Mouse (Mus musculus) limb, embryonic 11.5 days (tissue): ENCODE results near the gene Col5a1. TPM values are rescaled to one million over a fixed set of nuclear protein-coding genes. Genes with fewer than 3 reads are reported as not detected.

Experiments
- ATAC-seq: fragments of 200-750 bp; cut with Nextera tagmentation; 2 replicates; pipeline ENCODE4 v1.8.0; 2017; ENCODE audit warnings: low read depth; ENCODE audit not compliant: insufficient number of reproducible peaks, low FRiP score, low TSS enrichment
- DNase-seq: peaks from one replicate; pipeline ENCODE4 v3.0.0-alpha.2; 2015; ENCODE audit warnings: low spot score
- H3K27ac ChIP-seq: fragments of 300-500 bp; sonication (generic); replicated peaks from 2 replicates; pipeline ENCODE4 v1.5.1; 2014; ENCODE audit warnings: low read depth, mild to moderate bottlenecking, low read length
- H3K27me3 ChIP-seq: fragments of 300-500 bp; sonication (generic); 2 replicates; pipeline ENCODE4 v1.6.1; 2014; ENCODE audit warnings: mild to moderate bottlenecking, low read length, mixed read lengths; ENCODE audit not compliant: control insufficient read depth, insufficient read depth
- H3K36me3 ChIP-seq: fragments of 300-500 bp; sonication (generic); 2 replicates; pipeline ENCODE4 v1.6.1; 2014; ENCODE audit warnings: mild to moderate bottlenecking, low read length, moderate library complexity, mixed read lengths; ENCODE audit not compliant: control insufficient read depth, insufficient read depth
- H3K4me1 ChIP-seq: fragments of 300-500 bp; sonication (generic); 2 replicates; pipeline ENCODE4 v1.6.1; 2014; ENCODE audit warnings: low read length, mixed read lengths; ENCODE audit not compliant: control insufficient read depth, insufficient read depth
- H3K4me2 ChIP-seq: fragments of 300-500 bp; sonication (generic); 2 replicates; pipeline ENCODE4 v1.6.1; 2014; ENCODE audit warnings: low read depth, mild to moderate bottlenecking, moderate library complexity; ENCODE audit not compliant: severe bottlenecking
- H3K4me3 ChIP-seq: fragments of 300-500 bp; sonication (generic); 2 replicates; pipeline ENCODE4 v1.5.1; 2014; ENCODE audit warnings: low read depth, low read length
- H3K9ac ChIP-seq: fragments of 300-500 bp; sonication (generic); 2 replicates; pipeline ENCODE4 v1.6.1; 2014; ENCODE audit warnings: mild to moderate bottlenecking, low read length
- H3K9me3 ChIP-seq: fragments of 300-500 bp; sonication (generic); 2 replicates; pipeline ENCODE4 v1.6.1; 2016; ENCODE audit warnings: low read length; ENCODE audit not compliant: control insufficient read depth
- WGBS: fragments of 180-500 bp; shearing (Covaris S2); extraction: QIAGEN DNeasy Blood & Tissue Kit; methylation state at CpG from one replicate; pipeline ENCODE4 v1.1.7; 2014; 5-methylcytosine and 5-hydroxymethylcytosine counted together
- polyA plus RNA-seq: library from polyadenylated mRNA; unstranded; fragments of >200 nt; fragmentation: Nextera tagmentation; extraction: Ambion mirVana; gene quantifications from 2 replicates; pipeline ENCODE4 v1.2.1, GENCODE M21; 2014

Gene Col5a1
- polyA plus RNA-seq, 1 experiment from 2014 or later: 28.5 TPM

DNA sequence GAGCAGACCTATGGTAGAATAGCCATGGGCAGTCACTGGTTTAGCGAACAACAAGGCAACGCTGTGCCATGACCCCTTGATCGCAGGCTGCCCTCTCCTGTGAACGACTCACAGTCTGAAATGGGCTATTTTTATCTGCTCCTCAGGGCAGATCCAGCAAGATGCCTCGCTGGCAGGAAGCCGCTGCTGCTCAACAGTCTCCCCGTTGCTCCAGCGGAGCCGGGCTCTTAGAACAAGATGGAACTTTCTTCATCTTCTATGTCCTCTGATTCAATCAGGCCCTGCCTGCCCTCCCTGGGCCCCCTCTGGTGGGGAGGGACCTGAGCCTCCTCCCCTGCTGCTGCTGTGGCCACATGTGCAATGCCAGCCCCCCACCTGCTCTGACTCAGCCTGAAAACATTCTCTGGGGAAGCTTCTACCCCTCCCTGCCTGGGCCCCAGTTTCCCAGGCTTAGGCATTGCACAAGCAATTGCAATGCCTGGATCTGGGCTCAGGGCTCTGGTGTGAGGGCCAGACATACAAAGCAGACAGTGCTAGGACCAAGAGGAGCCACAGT, 27.8 kb upstream of the Col5a1 start:
- H3K4me2 ChIP-seq: 0 out of 2 replicates have a peak overlapping the region, but pooled peaks have one; percentile 5
- peak; percentile 35 for DNase-seq
- H3K27ac ChIP-seq: no peak overlapping the region
- 0 out of 2 replicates have a peak overlapping the region, but pooled peaks have one; percentile 14 for H3K9ac ChIP-seq
- no peaks in the 10 kb centered on the region for H3K36me3 ChIP-seq
- H3K9me3 ChIP-seq: no peaks in the 10 kb centered on the region
- WGBS: 47% methylated on average over 9 of the region's 9 CpGs
- no peak for ATAC-seq
- H3K27me3 ChIP-seq: no peaks in the 10 kb centered on the region
- H3K4me1 ChIP-seq: peaks cover 12% of the 10 kb centered on the region; the same call in 1 of the 2 replicates
- no peak overlapping the region for H3K4me3 ChIP-seq

DNA sequence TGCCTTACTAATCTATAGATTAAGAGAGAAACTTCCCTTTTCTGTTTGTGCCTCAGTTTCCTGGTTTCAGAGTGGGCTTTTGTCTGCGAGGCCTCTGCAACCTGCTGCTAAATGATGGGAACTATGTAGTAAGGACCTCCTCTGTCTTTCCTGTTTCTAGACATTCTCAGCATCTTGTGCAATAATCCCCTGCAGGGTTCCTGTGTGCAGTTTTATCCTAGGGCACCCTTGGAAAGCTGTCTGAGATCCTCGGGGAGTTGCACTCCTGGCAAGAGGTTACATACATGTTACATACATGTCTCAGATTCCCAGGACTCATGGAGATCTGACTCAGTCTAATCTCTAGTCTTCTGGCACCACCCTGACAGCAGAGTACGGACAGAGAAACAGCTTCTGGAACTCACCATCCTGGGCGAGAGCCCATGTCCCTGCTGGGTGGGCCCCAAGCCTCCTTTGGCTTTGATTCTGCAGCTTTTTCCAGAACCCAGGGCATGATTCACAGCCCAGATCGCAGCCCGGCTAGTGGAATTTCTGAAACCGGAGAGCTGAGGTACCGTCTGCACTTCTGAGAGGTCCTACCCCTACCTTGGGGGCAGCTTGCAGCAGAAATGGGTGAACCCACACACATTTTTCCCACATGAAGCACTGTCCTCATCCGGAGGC, 24.5 kb upstream of the Col5a1 start:
- no peak overlapping the region for H3K27ac ChIP-seq
- WGBS: 85% methylated on average over 9 of the region's 9 CpGs

DNA sequence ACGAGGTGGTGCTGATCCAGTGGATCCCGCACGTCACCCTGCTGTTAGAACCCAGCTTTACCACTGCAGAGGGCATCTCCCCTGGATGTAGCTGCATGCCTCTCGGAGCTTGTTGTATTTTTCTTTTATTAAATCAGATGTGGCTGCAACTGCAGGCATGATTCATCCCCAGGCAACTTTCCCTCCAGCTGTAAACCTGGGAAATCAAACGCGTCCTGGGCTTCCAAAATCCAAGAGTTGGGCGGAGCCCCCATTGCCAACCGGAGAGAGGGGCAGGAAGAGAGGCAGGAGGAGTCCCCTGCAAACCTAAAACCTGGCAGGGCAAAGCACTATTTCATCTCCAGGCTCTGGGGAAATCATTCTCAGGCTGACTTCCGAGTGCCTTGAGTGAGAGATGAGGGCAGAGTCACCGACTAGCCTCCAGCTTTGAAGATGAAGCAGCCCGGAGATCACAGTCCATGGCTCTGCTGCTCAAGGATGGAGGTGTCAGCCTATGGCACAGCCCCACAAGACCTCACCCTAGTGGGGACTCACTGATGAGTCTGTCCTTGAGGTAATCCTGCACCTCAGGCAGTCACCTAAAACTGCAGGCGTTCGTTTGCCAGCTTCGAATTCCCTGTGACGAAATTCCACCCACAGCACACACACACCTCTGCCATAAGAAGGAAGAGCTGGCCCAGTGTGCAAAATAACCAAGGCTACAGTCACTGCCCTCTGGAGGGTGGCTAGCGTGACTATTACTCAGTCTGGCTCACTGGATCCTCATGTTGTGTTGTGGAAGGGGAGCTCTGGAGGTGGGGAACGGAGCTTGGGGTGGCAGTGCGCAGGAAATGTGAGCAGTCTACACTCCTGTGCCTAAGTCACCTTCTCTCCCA, 21.5 kb upstream of the Col5a1 start:
- 61% methylated on average over 18 of the region's 18 CpGs for WGBS
- Histone ChIP-seq H3K4me2 (no peak overlapping the region), H3K9me3 (no peaks in the 10 kb centered on the region), H3K4me3 (no peak overlapping the region), H3K27me3 (no peaks in the 10 kb centered on the region), H3K27ac (no peak overlapping the region), H3K4me1 (no peaks in the 10 kb centered on the region), H3K9ac (no peak overlapping the region), H3K36me3 (no peaks in the 10 kb centered on the region)
- no peak for ATAC-seq
- DNase-seq: no peak

More for the DNA sequence above, 24.5 kb upstream of the Col5a1 start:
- Histone ChIP-seq H3K27me3 (no peaks in the 10 kb centered on the region), H3K4me3 (no peak overlapping the region), H3K9ac (no peak overlapping the region), H3K4me1 (peaks cover 12% of the 10 kb centered on the region; the same call in 1 of the 2 replicates), H3K36me3 (no peaks in the 10 kb centered on the region), H3K9me3 (no peaks in the 10 kb centered on the region), H3K4me2 (no peak overlapping the region)
- ATAC-seq (no peak), DNase-seq (no peak)

DNA sequence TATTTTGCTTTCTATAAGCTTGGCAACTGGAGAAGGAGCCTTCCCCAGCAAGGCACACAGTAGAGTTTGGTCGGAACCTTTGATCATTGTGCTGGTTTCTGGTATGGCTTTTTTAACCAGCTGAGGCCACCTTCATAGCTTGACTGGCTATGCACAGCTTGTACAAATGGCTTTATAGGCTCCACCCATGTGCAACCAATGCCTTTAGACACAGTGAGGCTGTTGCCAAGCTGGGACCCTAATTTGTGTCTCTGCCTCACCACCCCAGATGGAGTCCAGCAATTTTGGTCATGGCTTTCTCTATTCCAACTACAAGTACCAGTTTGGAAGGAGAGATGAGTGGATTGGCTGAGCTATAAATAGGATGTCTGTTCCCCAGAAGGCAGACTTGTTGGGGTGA, 15.6 kb upstream of the Col5a1 start:
- no peaks in the 10 kb centered on the region for H3K27me3 ChIP-seq
- WGBS: 88% methylated on average over 1 of the region's 1 CpGs
- H3K36me3 ChIP-seq: no peaks in the 10 kb centered on the region
- H3K4me3 ChIP-seq: no peak overlapping the region
- no peaks in the 10 kb centered on the region for H3K9me3 ChIP-seq
- H3K27ac ChIP-seq: no peak overlapping the region
- no peaks in the 10 kb centered on the region for H3K4me1 ChIP-seq
- DNase-seq: no peak
- no peak for ATAC-seq
- H3K9ac ChIP-seq: no peak overlapping the region
- no peak overlapping the region for H3K4me2 ChIP-seq

DNA sequence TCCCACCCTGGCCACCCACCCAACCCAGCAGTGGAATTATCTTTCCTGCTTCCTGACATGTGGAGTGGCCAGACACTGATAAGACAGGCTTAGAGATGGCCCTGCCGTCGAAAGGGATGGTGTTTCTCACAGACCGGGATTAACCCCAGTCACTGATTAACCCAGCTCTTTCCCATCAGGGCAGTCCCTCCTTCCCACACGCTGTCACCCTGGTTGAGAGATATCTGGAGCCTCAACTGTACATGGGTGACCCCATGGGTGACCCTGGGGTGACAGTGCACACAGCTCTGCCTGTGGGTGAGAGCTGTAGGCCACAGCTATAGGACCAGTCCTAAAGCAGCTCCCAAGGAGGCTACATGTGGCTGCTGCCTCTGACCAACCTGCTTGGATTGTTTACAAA, 15.2 kb upstream of the Col5a1 start:
- ATAC-seq (no peak), DNase-seq (no peak)
- no peaks in the 10 kb centered on the region for H3K9me3 ChIP-seq
- no peaks in the 10 kb centered on the region for H3K4me1 ChIP-seq
- no peak overlapping the region for H3K27ac ChIP-seq
- no peak overlapping the region for H3K4me3 ChIP-seq
- H3K27me3 ChIP-seq: no peaks in the 10 kb centered on the region
- WGBS: 57% methylated on average over 4 of the region's 4 CpGs
- no peak overlapping the region for H3K9ac ChIP-seq
- H3K4me2 ChIP-seq: no peak overlapping the region
- H3K36me3 ChIP-seq: no peaks in the 10 kb centered on the region

DNA sequence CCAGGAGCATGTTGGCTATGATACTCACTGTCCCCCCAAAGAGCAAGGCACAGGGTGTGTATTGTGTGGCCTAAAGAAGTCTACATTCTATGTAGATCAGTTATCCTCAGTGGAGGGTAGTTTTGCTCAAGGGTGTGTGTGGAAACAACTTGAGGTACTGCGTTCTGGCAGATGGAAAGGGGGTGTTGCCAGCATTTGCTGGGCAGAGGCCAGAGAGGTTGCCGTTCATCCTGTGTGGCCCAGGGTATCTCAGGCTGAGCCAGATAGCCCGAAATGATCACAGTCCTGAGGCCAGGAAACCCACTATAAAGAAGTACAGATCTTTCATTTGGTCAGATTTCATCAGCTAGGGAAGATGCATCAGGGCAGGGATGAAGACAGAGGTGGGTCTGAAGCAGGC, 13.9 kb upstream of the Col5a1 start:
- Histone ChIP-seq H3K9ac (no peak overlapping the region), H3K4me2 (no peak overlapping the region), H3K4me1 (no peaks in the 10 kb centered on the region), H3K27me3 (no peaks in the 10 kb centered on the region), H3K27ac (no peak overlapping the region), H3K4me3 (no peak overlapping the region), H3K36me3 (no peaks in the 10 kb centered on the region), H3K9me3 (no peaks in the 10 kb centered on the region)
- DNase-seq (no peak), ATAC-seq (no peak)
- 69% methylated on average over 3 of the region's 3 CpGs for WGBS

DNA sequence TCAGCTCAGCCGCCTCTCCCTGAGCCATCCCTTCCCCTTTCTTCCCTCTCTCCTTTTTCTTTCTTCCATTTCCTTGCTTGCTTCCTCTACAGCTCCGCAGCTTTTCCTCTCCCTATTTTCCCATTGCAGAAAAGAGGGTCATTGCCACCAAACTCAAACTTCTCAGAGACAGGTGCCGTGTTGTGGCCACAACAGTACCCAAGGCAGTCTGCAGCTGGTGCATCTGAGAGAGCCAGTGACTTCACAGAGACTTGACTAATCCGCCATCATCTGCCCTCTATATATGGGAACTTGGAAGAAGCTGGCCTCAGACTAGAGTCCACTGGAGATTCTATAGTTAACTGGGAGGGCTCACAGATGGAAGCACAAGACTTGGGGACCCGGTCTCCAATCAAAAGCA, 13.2 kb upstream of the Col5a1 start:
- Histone ChIP-seq H3K4me3 (no peak overlapping the region), H3K9ac (no peak overlapping the region), H3K27me3 (no peaks in the 10 kb centered on the region), H3K9me3 (no peaks in the 10 kb centered on the region), H3K4me2 (no peak overlapping the region), H3K27ac (no peak overlapping the region), H3K4me1 (no peaks in the 10 kb centered on the region), H3K36me3 (no peaks in the 10 kb centered on the region)
- DNase-seq: no peak
- no peak for ATAC-seq
- WGBS: 80% methylated on average over 5 of the region's 5 CpGs

DNA sequence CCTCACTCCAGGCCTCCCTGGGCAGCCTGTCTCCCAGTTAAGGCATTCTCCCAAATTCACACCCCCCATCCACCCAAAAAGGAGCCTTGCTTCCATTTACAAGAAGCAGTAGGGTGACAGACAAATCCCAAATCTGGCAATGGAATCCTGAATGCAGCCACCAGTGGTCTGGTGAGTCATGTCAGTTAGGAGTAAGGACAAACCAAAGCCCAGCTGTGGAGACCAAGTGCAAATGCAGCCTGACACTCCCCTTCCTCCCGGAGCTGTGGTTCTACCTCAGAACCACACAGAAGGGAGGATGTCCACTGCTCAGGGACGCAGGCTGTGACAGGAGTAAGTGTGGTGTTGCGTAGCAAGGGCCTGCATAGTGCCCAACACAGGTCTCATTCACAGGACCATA, 11.6 kb upstream of the Col5a1 start:
- no peak overlapping the region for H3K4me3 ChIP-seq
- DNase-seq (no peak), ATAC-seq (no peak)
- no peaks in the 10 kb centered on the region for H3K27me3 ChIP-seq
- 73% methylated on average over 3 of the region's 3 CpGs for WGBS
- H3K27ac ChIP-seq: no peak overlapping the region
- no peaks in the 10 kb centered on the region for H3K36me3 ChIP-seq
- no peak overlapping the region for H3K9ac ChIP-seq
- no peaks in the 10 kb centered on the region for H3K4me1 ChIP-seq
- no peak overlapping the region for H3K4me2 ChIP-seq
- no peaks in the 10 kb centered on the region for H3K9me3 ChIP-seq
